Mouse (Mus musculus): ENCODE measurements around the gene Efcab2.
"Not testable (repeated sequence)": the region's sequence is repeated elsewhere in the genome, so short reads cannot be mapped to it uniquely, and the experiment has no call there.

Gene Efcab2

GRCm38 (mm10) chr1:178405445-178405911 lies 407 bp upstream of the Efcab2 start:
- peak; percentile 86 to 89 for DNase-seq (ENCODE audit: low spot score in 2 of 2)

GRCm38 (mm10) chr1:178406765-178407645 lies 1.1 kb downstream of the Efcab2 start:
- DNase-seq (ENCODE audit: low spot score in 2 of 2), result no peak

GRCm38 (mm10) chr1:178407651-178408050 lies 1.8 kb downstream of the Efcab2 start:
- DNase-seq (ENCODE audit: low spot score in 2 of 2), result no peak

GRCm38 (mm10) chr1:178408901-178409361 lies 3.0 kb downstream of the Efcab2 start:
- DNase-seq (ENCODE audit: low spot score in 2 of 2), result no peak

GRCm38 (mm10) chr1:178413367-178413766 lies 7.5 kb downstream of the Efcab2 start:
- not testable (repeated sequence) for DNase-seq (ENCODE audit: low spot score in 2 of 2)

- no peak for DNase-seq (ENCODE audit: low spot score in 2 of 2)
Measured at GRCm38 (mm10) chr1:178419608-178420007, 13.7 kb downstream of the Efcab2 start.

- no peak for DNase-seq (ENCODE audit: low spot score in 2 of 2)
Measured at GRCm38 (mm10) chr1:178423662-178424061, 17.8 kb downstream of the Efcab2 start.

- no peak for DNase-seq (ENCODE audit: low spot score in 2 of 2)
Measured at GRCm38 (mm10) chr1:178431619-178432444, 25.9 kb downstream of the Efcab2 start.

- no peak for DNase-seq (ENCODE audit: low spot score in 2 of 2)
Measured at GRCm38 (mm10) chr1:178433619-178434018, 27.7 kb downstream of the Efcab2 start.

GRCm38 (mm10) chr1:178444407-178444806 lies 38.5 kb downstream of the Efcab2 start:
- no peak for DNase-seq (ENCODE audit: low spot score in 2 of 2)

GRCm38 (mm10) chr1:178447036-178447435 lies 41.2 kb downstream of the Efcab2 start:
- no peak for DNase-seq (ENCODE audit: low spot score in 2 of 2)

- no peak for DNase-seq (ENCODE audit: low spot score in 2 of 2)
Measured at GRCm38 (mm10) chr1:178448271-178448744, 42.4 kb downstream of the Efcab2 start.

GRCm38 (mm10) chr1:178449172-178449571 lies 43.3 kb downstream of the Efcab2 start:
- peak; percentile 78 to 79 for DNase-seq (ENCODE audit: low spot score in 2 of 2)

- no peak for DNase-seq (ENCODE audit: low spot score in 2 of 2)
Measured at GRCm38 (mm10) chr1:178449933-178450332, 44.0 kb downstream of the Efcab2 start.

- DNase-seq (ENCODE audit: low spot score in 2 of 2), result peak; percentile 33 to 52
Measured at GRCm38 (mm10) chr1:178454125-178454524, 48.2 kb downstream of the Efcab2 start.

GRCm38 (mm10) chr1:178455120-178455519 lies 49.2 kb downstream of the Efcab2 start:
- no peak for DNase-seq (ENCODE audit: low spot score in 2 of 2)

- no peak for DNase-seq (ENCODE audit: low spot score in 2 of 2)
Measured at GRCm38 (mm10) chr1:178458029-178458428, 52.1 kb downstream of the Efcab2 start.

- peak; percentile 85 to 89 for DNase-seq (ENCODE audit: low spot score in 2 of 2)
Measured at GRCm38 (mm10) chr1:178463712-178464111, 57.8 kb downstream of the Efcab2 start.

GRCm38 (mm10) chr1:178464140-178464539 lies 58.3 kb downstream of the Efcab2 start:
- DNase-seq (ENCODE audit: low spot score in 2 of 2), result peak in 1 of 2 experiments; percentile 12

- DNase-seq (ENCODE audit: low spot score in 2 of 2), result no peak
Measured at GRCm38 (mm10) chr1:178467594-178467993, 61.7 kb downstream of the Efcab2 start.

GRCm38 (mm10) chr1:178468280-178468679 lies 62.4 kb downstream of the Efcab2 start:
- DNase-seq (ENCODE audit: low spot score in 2 of 2), result no peak

- DNase-seq (ENCODE audit: low spot score in 2 of 2), result no peak
Measured at GRCm38 (mm10) chr1:178483854-178484253, 78.0 kb downstream of the Efcab2 start.
